Mouse (Mus musculus) brain, embryonic 18.5 days (tissue): ENCODE measurements around the gene 2610318N02Rik.
"Not testable (repeated sequence)": the region's sequence is repeated elsewhere in the genome, so short reads cannot be mapped to it uniquely, and the experiment has no call there.

Experiments
- DNase-seq: peaks from one replicate; pipeline ENCODE4 v3.0.0-alpha.2; 2012; ENCODE audit warnings: low read depth, low spot score

The 2610318N02Rik gene

DNA sequence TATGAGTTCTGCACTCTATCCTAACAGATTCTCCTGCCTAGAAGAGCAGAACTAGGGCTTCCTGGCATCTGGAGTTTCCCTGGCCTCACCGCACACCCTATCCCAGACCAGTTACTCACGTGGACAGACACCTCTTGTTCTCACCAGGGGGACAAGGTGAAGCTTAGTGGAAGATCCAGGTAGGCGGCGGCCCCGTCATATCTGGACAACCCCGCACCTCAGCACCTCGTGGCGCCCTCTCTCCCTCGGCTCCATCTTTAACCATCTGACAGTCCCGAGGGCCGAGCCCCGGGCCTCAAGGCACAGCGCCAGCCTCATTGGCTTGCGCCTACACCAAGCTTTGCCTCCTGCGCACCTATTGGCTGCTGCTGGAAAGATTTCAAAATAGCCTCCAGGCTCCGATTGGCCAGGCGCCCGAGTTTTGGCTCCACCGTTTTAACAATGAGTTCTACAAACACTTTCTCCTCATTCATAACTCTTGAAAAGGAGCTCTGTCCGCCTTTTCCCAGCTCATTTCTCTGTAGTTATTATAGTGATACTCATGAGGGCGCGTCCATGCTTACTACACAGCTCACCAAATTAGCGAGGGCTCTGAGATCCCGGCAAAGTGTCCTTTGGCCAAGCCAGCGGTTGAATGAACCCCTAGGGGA is at the start of gene 2610318N02Rik:
2610318N02Rik (minus strand) TSS at position 297 of the 650 bp plus-strand sequence.
- no peak for DNase-seq

- no peak for DNase-seq
Observed at GRCm38 (mm10) chr16:17168049-17168448, 43.1 kb upstream of the 2610318N02Rik start.

- no peak for DNase-seq
Observed at GRCm38 (mm10) chr16:17167179-17167578, 42.2 kb upstream of the 2610318N02Rik start.

GRCm38 (mm10) chr16:17165478-17165877 is 40.5 kb upstream of the 2610318N02Rik start:
- not testable (repeated sequence) for DNase-seq

- DNase-seq = no peak
Observed at GRCm38 (mm10) chr16:17154346-17154745, 29.4 kb upstream of the 2610318N02Rik start.

DNA sequence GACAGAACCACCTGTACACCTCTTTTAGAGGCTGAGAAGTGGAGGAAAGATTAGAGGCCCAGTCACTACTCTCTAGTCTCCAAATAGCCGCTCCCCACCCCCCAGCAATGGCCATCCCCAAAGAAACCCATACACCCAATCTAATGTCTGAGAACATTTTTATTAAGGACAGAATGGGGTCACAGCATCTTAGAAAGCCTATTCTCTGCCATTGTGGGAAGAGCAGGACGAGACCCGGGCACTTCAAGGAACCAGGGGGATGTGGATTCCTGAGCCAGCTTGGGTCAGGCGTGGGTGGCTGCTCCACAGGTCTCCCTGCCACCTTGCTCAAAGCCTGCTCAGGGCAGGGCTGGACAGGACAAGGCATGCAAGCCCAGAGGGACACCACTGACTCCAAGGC is 26.9 kb upstream of the 2610318N02Rik start:
- no peak for DNase-seq

- DNase-seq = no peak
Observed at GRCm38 (mm10) chr16:17150520-17151258, 25.7 kb upstream of the 2610318N02Rik start.

DNA sequence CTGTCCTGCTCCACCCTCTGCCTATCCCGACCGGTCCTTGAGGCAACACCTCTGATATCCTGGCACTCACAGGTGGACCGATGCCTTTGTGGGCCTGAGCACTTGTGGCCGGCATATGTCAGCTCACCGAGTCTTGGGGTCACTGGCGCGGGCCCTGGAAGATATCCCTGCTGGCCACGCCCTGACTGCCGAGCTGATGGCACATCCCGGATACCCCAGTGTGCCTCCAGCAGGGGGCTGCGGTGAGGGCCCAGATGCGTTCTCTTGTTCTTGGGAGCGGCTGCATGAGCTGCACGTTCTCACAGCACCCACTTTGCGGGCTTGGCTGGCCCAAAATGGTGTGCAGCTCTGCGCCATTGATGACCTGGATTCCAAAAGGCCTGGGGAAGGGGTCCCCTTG is 23.1 kb upstream of the 2610318N02Rik start:
- DNase-seq = no peak

- DNase-seq = no peak
Observed at GRCm38 (mm10) chr16:17147391-17147929, 22.5 kb upstream of the 2610318N02Rik start.

DNA sequence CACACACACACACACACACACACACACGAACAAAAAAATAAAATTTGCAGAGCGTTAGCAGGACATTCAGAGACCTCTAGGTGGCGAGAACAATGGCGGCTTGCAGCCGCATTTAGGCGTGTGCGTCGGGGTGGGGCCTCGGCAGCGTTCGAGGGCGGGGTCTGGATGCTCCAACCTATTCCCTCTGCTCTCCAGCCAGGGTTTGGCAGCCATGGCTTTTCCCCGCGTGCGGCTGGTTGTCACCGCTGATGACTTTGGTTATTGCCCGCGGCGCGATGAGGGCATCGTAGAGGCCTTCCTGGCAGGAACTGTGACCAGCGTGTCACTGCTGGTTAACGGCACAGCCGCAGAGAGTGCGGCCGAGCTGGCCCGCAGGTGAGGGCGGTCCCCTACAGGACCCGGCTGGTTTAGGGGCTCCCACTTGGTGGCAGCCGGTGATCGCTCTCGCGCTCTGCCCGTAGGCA is 21.8 kb upstream of the 2610318N02Rik start, which contains the start of gene Ccdc116:
Ccdc116 (minus strand) TSS at position 458 of the 464 bp plus-strand sequence.
- DNase-seq = peak; percentile 72

DNA sequence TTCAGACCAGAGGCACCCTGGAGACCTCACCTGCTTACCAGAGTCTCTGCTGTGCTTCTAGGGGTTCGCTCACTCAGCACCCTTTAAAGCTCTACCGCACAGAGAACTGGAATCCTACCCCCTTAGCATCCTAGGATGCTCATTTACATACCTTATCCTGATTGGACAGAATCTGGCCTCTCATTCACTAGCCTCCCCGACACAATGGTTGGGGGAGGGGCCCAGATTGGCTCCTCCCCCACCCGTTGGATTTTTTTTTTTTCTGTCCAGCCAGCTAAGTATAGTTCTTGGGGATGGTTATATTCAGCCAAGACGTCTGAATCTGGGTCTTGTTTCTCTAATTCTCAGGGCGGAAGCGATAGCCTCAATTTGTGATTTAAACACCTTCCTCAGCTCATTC is 19.4 kb upstream of the 2610318N02Rik start, which contains the start of gene Ydjc:
Ydjc (plus strand) TSS at position 283 of the 400 bp plus-strand sequence.
- DNase-seq = no peak

- no peak for DNase-seq
Observed at GRCm38 (mm10) chr16:17137355-17137754, 12.4 kb upstream of the 2610318N02Rik start.

GRCm38 (mm10) chr16:17132906-17133200 is 7.9 kb upstream of the 2610318N02Rik start:
- no peak for DNase-seq

- DNase-seq = peak; percentile 91
Observed at GRCm38 (mm10) chr16:17132089-17132905, 7.3 kb upstream of the 2610318N02Rik start, which contains the start of gene Sdf2l1. Gene Sdf2l1 (minus strand): TSS chr16:17132383.

GRCm38 (mm10) chr16:17131191-17132088 is 6.5 kb upstream of the 2610318N02Rik start:
- no peak for DNase-seq

DNA sequence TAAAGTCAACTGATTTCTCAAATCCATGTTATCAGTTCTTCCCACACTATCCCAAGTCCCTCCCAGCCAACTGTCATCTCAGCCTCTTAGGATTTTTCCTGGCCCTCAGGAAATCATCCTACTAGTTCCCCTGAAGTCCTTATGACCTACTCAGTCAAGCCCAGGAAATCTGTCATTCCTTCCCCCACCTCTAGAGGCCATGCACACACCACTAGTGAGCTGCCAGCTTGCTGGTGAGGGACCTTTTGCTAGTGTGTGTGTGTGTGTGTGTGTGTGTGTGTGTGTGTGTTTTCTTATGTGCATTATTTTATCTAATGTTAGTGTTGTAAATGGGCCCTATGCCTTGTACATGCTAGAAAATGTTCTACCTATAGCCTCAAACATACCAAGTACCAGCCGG is 2.3 kb upstream of the 2610318N02Rik start:
- DNase-seq = no peak

DNA sequence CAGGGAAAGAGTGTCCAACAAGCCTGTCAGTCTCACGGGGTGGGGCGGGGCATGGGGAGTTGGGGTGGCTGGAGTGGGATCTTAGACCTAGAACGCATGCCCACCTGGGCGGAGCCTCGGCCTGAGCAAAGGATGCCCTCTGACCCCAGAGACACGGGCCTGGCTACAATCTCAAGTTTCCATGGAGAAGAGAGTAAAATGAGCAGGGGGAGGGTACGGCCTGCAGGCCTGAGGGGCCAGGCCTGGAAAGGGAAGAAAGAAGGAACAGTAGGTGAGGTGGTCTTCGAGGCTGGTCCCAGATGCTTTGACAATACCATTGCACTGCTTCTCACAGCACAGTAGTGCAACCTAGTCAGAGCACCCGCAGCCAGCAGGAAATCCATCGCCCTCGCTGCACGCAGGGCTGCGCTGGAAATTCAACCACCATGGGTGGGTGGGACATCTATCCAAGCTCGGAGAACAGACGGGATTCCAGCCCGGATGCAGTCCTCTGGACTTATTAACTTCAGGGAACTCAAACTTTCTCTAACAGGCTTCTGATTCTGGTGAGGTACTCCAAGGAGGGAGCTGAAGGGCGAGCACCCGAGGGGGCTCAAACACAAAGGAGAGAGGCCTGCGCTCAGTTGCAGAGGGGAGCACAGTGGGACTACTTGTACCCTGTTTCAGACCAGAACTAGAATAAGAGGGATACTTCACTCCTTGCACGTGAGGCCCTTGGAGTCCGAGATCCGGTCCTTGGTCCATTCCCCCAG is 672 bp downstream of the 2610318N02Rik start:
- no peak for DNase-seq

DNA sequence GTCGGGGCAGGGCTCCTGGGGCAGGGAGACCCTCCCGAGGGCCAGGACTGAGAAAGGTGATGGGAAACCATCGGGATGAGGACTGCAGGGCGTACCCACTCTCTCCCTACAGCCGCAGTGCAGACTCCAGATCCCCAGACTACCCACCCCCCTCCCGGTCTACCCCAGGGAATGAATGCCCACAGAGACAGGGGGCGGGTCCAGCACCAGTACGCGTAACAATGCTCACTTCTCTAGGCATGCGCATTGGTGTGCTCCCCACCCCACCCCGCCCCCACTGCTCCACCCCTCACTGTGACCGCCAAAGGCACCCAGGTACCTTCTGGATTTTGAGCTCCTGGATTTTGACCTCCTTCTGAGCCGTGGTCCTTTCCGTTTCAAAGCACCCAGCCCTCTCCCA is 3.4 kb downstream of the 2610318N02Rik start:
- no peak for DNase-seq

DNA sequence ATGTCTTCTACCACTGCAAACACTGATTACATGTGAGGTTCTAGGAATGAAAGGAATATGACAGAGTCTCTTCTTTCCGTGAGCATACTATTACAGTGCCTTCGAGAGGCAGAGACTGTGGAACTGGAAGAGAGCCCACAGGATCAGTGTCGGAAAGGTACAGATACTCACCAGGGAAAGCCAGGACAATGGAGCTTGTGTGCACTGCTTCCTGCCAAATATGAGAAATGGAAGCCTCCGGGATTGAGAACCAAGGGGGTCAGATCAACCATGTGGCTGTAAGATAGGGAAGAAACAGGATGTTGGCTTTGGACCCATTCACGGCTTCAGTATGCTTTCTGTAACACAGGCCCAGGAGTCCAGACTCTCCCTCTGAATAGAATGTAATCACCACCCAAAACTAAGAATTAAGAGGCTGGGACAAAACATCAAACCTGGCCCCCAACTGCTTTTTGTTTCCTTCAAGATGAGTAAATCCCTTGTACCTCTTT is 7.6 kb downstream of the 2610318N02Rik start:
- DNase-seq = no peak
